Mouse (Mus musculus) A20 (cell line): ENCODE measurements around the gene Il31ra.
A peak's percentile ranks its signal among the peaks of the same experiment; 100 is the strongest.
"Not testable (repeated sequence)": the region's sequence is repeated elsewhere in the genome, so short reads cannot be mapped to it uniquely, and the experiment has no call there.

Experiments used
- DNase-seq: peaks from one replicate; pipeline ENCODE4 v3.0.0-alpha.2; 2011; ENCODE audit warnings: low read depth, low spot score

The Il31ra gene

DNA sequence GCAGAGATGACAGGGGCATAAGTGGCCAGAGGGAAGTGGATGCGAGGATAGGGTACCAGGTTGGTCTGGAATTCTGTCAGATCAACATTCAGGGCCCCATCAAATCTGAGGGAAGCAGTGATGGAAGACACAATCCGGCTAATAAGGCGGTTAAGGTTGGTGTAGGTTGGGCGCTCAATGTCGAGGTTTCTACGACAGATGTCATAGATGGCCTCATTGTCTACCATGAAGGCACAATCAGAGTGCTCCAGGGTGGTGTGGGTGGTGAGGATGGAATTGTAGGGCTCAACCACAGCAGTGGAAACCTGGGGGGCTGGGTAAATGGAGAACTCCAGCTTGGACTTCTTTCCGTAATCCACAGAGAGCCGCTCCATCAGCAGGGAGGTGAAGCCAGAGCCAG is at the start of gene Il31ra:
TSS of gene Il31ra (minus strand) at position 101 of the 400 bp plus-strand sequence.
- not testable (repeated sequence) for DNase-seq

DNA sequence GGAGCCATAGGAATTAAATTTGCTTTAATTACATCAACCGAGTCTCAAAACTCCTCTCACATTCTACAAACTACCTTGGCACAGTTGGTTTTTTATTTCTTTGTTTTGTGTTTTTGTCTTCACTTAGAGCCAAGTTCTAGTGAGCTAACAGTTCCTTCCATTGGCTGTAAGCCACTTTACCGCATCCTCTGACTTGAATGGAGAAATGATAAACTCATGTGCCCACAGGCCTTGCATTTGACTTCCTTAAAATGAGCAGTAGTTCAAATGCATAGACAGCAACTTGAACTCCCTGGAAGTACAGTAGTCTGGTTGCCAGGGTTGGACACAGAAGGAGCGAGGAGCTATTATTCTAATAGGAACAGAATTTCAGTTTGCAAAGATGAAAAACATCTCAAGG is 48.7 kb upstream of the Il31ra start:
- no peak for DNase-seq

DNA sequence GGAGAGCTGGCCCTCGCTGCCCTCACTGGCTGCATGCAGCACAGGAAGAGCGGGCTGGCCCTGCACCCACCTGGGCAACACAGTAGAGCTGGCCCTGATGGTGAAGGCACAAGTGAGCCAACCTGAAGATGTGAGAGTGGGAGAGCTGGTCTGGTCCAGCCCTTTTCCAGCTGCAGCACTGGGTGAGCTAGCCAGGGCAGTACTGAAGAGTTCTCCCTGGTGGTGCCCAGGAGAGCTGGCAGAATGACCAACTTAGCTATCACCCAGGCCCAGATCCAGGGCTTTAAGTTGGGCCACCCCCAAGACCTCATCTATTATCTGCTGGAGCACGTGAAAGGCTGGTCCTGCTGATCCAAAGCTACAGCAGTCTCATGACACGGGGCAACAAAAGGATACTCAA is 45.0 kb upstream of the Il31ra start:
- no peak for DNase-seq

DNA sequence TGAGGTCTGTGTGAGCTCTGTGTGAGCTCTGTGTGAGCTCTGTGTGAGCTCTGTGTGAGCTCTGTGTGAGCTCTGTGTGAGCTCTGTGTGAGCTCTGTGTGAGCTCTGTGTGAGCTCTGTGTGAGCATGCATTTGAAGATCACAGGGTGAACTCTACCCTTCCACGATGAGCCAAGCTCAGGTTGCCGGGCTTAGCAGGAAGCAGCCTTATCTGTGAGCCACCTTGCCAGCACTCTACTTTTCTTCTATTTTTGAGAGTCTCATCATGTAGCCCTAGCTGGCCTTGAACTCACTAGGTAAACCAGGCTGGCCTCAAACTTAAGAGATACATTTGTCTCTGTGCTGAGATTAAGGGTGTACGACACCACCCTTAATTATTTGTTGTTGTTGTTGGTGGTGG is 42.3 kb upstream of the Il31ra start:
- DNase-seq = no peak

DNA sequence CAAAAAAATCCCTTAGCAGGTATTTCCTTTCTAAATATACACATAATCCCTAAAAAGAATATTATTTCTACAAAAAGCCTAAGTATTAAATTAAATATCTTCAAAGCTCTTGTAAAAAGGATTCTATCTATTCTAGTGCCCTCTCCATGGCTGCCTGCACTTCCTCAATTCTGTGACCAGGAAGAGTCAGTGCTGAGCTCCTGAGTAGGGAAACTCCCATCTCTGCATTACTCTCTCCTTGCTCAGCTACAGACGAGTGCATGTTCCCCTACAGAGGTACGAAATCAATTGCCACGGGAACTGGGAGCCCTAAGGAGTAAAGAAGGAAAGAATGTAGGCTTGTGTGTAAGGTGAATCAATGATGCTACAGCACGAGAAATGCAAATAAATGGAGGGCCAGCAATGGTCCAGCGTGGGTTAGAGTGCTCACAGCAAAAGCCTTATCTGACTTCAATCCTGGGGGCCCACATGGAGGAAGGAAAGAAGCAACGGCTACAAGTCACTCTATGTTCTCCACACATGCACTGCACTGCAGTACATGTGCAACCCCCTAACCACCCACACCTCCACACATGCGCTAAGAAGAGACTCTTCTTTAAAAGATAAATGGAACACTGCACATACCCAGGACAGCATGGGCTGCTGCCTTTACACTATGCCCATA is 41.1 kb upstream of the Il31ra start:
- DNase-seq = peak; percentile 17

DNA sequence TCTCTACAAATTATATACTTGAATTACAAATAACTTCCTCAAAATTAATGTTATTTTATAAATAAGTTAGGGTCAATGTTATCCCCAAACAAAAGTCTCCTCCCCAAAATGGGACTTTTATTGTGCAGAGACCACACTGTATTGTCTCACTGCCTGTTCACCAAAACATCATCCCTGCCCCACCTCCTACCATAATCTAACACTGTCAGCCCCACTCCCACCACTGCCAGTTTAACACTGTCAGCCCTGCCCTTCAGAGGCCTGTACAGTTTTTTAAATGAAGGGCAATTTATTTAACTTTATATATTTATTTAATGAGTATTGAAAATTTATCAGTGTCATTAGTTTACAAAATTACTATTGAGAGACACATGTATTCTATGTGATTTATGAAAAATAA is 31.4 kb upstream of the Il31ra start:
- DNase-seq = no peak

DNA sequence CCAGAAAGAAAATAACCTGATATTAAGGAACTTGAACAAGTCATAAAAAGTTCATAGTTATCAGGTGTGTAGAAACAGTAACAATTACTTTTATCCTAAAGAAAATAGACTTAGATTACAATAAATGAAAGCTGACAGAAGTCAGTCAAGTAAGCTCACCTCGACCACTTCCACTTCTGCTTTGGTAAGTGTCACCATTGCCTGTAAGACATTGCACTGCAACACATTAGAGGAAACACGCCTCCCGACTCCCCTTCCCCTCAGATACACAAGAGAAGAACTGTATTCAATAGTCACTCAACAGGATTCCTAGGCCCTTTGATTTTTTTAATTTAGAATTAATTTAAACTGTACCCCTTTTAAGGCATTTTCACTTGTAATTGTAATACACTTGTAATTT is 30.5 kb upstream of the Il31ra start:
- peak; percentile 67 for DNase-seq

DNA sequence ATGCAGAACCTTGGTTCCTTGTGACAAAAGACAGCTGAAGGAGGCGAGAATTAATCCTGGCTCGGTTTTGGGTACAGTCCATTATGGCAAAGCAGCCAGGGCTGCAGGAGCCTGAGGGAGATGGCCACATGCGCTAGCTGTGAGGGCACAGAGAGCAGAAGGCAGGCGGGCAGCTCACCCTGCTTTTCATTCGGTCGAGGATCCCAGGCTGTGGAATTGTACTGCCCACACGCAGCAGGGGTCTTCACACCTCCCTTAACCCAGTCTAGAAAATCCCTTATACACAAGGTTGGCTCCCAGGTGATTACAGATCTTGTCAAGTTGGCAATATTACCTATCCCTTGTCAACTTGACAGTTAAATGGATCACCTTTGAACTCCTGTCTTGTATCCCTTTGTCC is 29.5 kb upstream of the Il31ra start:
- no peak for DNase-seq

DNA sequence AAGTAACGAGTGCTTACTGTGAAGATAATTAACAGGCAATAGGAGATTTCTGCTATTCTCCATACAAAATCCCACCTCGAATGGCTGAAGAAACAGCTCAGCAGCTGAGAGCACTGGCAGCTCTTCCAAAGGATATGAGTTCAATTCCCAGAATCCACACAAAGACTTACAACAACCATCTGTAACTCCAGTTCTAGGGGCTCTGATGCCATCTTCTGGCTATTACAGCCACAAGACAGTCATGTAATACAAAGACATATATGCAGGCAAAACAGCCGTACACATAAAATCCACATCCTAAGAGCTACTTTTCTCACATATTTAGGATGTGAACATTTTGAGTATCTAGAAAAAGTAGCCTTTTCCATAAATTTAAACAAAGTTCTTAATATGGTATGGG is 27.4 kb upstream of the Il31ra start:
- DNase-seq = peak; percentile 16

DNA sequence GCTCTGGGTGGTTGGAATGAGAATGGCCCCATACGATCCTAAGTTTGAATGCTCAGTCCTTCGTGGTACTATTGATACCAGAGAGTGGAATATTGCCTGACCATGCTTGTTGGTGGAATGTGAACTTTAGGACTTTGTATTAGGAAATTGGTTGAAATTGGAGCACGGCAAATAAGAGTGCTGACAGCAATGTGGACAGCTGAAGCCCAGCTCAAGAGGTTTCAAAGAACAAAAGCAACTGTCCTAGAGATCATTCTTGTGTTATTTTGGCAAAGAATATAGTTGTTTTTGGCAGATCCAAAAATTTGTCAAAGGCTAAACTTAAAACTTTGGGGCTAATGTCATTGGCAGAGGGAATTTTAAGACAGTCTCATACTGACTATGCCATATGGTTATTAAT is 14.4 kb upstream of the Il31ra start:
- no peak for DNase-seq

DNA sequence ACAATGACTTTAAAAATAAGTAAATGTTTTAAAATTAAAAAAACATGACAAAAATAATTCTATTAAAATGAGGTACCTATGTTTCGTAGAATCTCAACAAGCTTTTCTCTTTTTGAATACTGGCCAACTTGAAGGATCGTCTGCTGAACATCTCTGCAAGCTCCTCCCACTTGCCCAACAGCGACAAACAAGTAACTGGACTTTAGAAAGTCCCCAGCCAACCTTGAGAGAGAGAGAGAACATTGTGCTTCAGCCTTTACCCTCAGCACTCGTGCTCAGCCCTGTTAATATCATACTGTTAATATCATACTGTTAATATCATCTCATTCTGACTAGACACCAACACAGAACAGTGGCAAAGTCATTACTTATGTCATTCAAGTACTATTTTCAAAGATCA is 10.3 kb upstream of the Il31ra start:
- DNase-seq = no peak

DNA sequence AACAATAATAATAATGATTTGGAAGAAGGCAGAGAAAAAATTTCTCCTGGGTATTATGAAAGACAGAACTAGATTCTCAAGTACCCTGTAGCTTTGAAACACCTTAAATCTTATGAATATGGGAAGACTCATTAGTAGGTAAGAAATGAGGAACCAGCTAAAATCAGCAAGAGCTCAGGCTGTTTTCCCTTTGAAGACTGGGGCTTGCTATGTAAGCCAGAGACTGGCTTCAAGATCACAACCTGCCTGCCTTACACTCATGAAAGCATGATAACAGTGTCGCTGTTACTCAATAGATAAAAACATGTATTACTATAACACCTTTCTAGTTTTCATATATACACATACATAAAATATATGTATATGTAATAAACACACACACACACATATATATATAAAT is 9.7 kb upstream of the Il31ra start:
- peak; percentile 53 for DNase-seq

DNA sequence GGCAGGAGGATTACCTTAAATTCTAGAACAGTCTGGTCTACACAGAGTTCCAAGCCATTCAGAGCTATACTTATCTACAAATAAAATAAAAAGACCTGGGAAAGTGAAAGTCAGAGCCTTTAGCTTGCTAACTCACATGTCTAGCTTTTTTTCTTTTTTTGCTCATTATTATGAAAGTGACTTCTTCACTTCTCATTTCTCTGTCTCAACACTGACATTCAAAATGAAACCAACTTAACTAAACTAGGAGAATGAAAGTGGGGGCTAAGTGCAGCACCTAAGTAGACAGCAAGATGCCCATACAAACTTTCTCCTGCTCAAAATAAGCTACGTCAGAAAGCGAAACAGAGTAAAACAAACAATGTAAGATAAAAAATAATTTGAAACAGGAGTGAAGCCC is 8.4 kb upstream of the Il31ra start:
- peak; percentile 72 for DNase-seq

DNA sequence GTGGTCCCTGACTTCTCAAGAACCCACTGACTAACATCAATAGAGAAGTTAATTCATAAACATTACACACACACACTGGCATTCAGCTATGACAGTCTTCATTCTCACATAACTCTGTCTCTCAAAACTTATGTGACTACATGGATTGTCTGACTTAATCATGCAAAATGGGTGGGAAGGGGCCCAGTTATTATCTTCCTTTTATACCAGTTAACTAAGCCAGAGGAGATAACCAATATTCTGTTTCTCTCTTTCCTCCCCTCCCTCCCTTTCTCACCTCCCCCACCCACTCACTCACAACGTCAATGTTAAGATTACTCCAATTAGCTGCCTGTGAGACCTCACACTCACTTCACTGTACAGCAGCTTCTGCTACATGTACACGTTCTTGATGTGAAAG is 3.9 kb downstream of the Il31ra start:
- DNase-seq = no peak

DNA sequence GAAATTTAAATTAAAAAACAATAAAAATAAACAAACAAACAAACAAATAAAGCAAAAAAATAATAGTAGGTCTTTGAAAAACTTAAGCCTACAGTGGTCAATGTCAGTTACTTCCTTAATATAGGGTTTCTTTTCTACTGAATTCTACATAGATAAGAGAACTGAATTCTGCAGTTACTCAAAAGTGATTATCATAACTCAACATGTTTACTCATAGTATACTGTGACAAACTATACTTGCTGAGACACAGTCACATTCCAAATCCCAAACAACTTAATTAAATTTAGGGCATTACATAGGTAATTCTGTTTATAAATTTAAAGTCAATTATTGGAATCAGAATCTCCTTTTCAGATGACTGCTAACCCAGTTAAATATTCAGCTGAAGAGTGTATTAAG is 4.5 kb downstream of the Il31ra start:
- DNase-seq = no peak

DNA sequence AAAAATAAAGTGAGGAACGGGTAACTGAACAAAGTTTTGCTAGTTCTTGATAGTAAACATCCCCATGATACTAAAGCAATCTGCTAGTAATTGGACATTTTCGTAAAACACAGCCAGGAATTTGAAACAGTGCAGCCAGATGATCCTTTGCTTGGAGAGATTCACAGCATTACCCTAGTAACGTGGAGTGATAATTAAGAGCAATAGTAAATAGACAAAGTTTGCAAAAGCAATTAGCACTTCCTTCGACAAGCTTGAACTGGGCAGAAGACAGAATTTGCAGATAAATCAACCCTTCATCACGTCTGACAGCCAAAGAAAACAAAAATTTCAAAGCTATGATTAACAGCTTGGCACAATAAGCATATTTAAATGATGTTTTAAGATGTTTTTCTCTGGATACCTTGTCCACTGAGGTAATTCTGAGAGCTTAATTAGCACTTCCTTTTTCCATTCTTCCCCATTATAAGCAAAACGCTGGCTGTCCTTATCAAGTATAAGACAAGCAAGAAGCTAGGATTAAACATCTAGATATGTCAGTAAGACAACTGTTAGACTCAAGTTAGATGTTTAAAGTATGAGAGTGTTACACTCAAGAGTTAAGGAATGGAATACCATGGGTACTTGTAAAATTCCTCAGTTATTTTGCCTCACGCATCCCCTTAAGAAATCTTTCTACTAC is 9.5 kb downstream of the Il31ra start:
- no peak for DNase-seq

DNA sequence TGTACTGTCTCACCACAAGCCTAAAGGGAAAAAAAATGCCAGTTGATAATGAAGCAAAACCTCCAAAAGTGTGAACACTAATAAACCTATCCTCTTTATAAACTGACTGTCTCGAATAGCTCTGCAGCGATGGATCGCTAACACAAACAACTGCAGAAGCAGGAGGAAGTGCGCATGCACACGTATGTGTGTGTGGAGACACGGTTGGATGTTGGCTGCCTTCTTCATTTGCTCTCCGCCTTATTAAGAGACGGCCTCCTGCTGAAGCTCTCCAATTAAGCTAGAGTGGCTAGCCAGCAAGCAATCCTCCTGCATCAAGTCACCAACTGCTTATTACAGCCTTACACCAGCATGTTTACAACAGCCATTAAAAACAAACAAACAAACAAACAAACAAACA is 11.9 kb downstream of the Il31ra start:
- DNase-seq = no peak

DNA sequence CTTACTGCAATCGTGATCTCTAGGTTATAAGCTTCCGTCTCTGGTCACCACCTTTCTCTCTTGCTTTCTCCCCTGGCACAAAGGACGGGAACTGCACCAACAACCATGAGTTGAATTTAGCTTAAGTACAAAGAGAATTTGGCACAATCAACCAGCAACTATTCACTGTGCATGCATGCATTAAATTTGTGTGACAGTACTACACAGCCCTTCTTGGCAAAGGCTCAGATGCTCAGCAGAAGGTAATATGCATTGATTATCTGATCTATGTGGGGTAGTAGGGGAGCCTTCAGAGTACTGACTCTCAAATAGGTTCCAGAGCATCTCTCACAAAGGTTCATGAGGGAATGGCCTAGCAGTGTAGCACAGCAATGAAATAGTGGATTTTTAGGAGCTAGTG is 12.4 kb downstream of the Il31ra start:
- no peak for DNase-seq

DNA sequence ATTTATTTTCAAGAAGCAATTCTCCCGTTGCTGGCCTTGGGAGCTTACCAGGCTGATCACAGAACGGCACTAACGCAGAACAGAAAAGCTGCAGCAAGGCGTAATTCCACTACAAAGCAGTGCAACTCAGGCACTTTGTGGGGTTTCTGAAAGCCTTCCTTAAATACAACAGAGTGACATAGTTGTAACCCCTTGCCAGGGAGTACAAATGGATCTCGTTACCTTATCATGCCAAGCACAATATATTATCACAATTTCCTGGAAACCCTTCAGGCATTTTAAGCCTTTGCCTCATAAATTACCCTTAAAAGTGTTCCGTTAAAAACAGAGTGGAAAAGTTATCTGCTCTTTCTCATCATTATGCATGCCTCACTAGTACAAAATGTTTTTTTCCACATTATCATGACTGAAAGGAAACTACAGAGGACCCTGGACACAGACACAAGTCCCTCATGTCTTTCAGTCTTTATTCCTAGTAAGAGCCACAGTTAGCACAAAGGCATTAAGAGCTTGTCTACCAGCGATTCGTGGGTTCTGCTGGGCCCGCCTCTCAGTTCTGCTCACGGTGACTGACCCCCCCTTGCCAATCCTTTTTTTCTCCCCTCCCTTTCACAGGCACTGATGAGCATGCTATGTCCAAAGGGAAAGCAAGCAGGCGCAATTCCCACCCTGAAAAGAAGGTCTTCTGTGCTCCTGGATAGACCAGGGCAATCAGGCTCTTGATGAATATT is 13.4 kb downstream of the Il31ra start:
- DNase-seq = no peak

DNA sequence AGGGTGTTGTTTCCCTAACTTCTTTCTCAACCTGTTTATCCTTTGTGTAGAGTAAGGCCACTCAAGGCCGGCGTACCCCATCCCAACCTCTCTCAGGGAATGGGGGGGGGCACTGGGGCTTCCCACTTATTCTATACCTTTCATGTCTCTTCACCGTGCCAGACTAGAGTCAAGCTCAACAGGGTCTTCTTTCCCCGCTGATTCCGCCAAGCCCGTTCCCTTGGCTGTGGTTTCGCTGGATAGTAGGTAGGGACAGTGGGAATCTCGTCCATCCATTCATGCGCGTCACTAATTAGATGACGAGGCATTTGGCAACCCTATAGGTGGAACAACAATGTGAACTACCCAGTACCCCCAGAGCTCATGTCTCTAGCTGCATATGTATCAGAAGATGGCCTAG is 16.1 kb downstream of the Il31ra start:
- DNase-seq = not testable (repeated sequence)

DNA sequence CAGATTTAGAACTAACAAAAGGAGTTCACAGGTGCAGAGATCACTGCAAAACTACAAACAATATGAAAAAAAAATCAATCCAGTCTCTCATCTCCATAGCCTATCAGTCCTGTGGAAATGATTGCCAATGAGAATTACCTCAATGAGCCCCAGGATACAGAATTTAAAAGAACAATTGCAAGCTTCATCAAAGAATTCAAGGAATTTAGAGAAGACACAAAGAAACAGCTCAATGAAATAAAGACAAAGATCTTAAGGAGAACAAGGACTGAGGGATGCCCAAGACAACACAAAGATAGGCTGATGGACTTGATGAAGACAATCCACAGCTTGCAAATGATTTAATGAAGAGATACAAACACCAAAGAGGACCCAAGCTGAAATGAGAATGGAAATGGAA is 20.4 kb downstream of the Il31ra start:
- no peak for DNase-seq

DNA sequence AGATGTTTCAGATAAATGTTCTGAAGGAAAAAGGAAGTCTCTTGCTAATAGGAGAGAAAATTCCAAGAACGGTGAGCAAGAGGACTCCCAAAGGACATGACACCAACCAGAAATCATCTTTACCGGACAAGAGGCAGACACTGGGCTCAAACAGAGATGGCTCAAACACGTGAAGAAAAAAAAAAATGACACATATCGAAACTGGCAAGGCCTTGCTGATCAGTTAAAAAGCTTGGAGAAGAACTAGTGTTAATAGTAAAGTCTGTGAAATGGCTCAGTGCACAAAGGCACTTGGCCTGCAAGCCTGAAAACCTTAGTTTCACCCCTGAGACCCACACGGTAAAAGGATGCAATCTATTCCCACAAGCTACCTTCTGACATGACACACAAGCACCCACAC is 23.4 kb downstream of the Il31ra start:
- peak; percentile 29 for DNase-seq

DNA sequence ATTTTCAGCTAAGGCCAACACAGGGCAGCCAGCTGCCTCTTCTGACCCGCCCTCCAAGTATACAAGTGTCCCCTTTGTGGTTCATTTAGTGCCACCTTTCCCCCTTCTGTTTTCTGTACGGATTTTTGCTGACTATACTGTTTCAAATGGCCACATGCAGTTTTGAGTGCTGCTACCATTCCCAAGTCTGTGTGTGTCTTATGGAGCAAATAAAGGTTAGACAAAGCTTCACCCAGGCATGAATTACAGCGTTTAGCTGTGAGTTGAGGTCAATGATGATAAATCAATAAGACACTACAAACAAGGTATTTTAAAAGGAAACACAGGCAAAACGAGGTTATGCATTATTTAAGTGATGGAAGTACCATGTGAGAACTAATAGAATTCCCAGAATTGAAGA is 24.6 kb downstream of the Il31ra start:
- no peak for DNase-seq
